Mouse (Mus musculus): ENCODE data around the gene Zan. TPM values are rescaled to one million over a fixed set of nuclear protein-coding genes. Genes with fewer than 3 reads are reported as not detected.

Zan gene
- polyA plus RNA-seq, 2 experiments, result 0.06 to 0.19 TPM

DNA sequence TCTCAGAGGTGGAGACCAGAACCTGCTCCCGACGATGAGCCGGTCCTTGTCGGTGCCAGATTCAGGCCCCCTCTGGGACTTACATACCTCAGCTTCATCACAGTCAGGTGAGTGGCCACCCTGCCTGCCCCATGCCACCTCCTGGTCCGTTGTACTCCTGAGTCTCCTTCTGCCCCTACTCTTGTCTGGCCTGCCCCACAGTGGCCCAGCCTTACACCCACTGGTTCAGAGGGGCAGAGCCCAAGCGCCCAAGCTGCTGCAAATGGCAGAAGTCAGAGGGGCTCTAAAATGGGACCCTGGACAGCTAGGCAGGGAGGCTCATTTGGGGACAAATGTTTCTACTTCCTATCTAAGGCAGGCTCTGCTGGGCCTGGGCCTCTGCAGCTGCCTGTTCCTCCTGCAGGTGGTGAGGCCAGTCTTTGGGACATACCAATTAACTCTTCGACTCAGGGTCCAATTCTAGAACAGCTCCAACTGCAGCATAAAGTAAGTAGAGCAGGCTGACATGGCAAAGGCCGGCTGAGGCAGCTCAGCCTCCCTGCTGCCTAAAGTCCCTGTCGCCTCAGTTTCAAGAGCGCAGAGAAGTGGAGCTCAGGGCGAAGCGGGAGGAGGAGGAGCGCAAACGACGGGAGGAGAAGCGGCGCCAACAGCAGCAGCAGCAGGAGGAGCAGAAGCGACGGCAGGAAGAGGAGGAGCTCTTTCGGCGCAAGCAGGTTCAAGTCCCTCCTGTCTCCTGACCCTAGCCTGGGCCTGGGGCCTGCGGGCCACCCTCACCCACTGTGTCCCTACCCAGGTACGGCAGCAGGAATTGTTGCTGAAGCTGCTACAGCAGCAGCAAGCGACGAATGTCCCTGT, 46.8 kb upstream of the Zan start:
- Histone ChIP-seq H3K9me3 (ENCODE audit: control insufficient read depth, low read length) (no peaks in the 10 kb centered on the region), H3K27me3 (ENCODE audit: control insufficient read depth, insufficient read depth, low read length) (no peaks in the 10 kb centered on the region), H3K9ac (replicated peaks) (no peak overlapping the region), H3K4me2 (ENCODE audit: low read depth) (no peak overlapping the region), H3K4me1 (replicated peaks; ENCODE audit: control insufficient read depth in 2 of 2, insufficient read depth in 2 of 2, low read length in 1 of 2) (peaks cover 0 to 3% of the 10 kb centered on the region in 2 experiments; a peak in 2 of 4 replicates), H3K36me3 (replicated peaks; ENCODE audit: control insufficient read depth, insufficient read depth, low read depth) (peaks cover 45% of the 10 kb centered on the region), H3K27ac (no peak overlapping the region), H3K4me3 (ENCODE audit: insufficient read depth in 1 of 2, low read depth in 2 of 2, low read length in 2 of 2) (no peak overlapping the region)
- ATAC-seq (ENCODE audit: insufficient read depth) (no peak), DNase-seq (ENCODE audit: low read depth in 3 of 3, low spot score in 3 of 3) (no peak)
- WGBS (ENCODE audit: insufficient replicate concordance), result 80% methylated on average over 25 of the region's 25 CpGs
- TF ChIP-seq EP300 (IDR thresholded peaks at IDR 0.05; ENCODE audit: low read depth), result no peak

DNA sequence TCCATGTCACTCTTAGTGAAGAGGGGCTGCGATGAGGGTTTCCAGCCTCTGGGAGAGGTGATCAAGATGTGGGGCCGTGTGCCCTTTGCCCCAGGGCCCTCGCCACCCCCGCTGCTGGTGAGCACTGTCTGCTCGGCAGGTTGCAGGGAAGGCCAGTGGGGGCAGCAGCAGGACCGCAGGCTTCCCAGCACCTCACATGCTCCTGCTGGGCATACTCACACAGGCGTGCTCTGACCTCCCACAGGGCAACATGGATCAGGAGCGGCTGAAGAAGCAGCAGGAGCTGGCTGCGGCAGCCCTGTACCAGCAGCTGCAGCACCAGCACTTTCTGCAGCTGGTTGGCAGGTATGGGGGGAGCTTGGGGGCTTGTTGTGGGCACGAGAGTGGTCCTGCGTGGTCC, 45.8 kb upstream of the Zan start:
- Histone ChIP-seq H3K4me3 (ENCODE audit: insufficient read depth in 1 of 2, low read depth in 2 of 2, low read length in 2 of 2) (no peak overlapping the region), H3K27ac (no peak overlapping the region), H3K27me3 (ENCODE audit: control insufficient read depth, insufficient read depth, low read length) (no peaks in the 10 kb centered on the region), H3K4me1 (replicated peaks; ENCODE audit: control insufficient read depth in 2 of 2, insufficient read depth in 2 of 2, low read length in 1 of 2) (peaks cover 0 to 3% of the 10 kb centered on the region in 2 experiments; a peak in 2 of 4 replicates), H3K9ac (replicated peaks) (no peak overlapping the region), H3K36me3 (replicated peaks; ENCODE audit: control insufficient read depth, insufficient read depth, low read depth) (peaks cover 36% of the 10 kb centered on the region), H3K9me3 (ENCODE audit: control insufficient read depth, low read length) (no peaks in the 10 kb centered on the region), H3K4me2 (ENCODE audit: low read depth) (no peak overlapping the region)
- DNase-seq (ENCODE audit: low read depth in 3 of 3, low spot score in 3 of 3) (no peak), ATAC-seq (ENCODE audit: insufficient read depth) (no peak)
- TF ChIP-seq EP300 (IDR thresholded peaks at IDR 0.05; ENCODE audit: low read depth), result no peak
- peak; percentile 13; the same call in 1 of the 2 replicates for TF ChIP-seq CTCF (IDR thresholded peaks at IDR 0.05; ENCODE audit: low read depth)
- WGBS (ENCODE audit: insufficient replicate concordance), result 83% methylated on average over 11 of the region's 11 CpGs

DNA sequence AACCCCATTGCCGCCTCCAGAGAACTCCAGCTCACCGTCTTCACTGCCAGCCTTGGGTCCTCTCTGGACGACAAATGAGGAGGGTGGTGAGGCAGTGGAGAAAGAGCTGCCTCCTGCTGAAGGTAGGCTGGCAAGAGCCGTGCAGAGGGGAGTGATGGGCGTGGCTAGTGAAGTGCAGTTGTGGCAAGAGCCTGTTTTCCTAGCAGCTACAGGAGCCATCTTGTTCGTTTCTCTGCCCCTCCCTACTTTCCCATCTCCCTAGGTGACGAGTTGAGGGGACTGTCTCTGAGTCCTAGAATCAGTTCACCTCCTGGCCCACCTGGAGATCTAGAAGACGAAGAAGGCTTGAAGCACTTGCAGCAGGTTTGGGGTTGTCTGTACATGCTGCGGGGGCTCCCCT, 45.0 kb upstream of the Zan start:
- ATAC-seq (ENCODE audit: insufficient read depth), result no peak
- no peak for DNase-seq (ENCODE audit: low read depth in 3 of 3, low spot score in 3 of 3)
- Histone ChIP-seq H3K27ac (no peak overlapping the region), H3K36me3 (replicated peaks; ENCODE audit: control insufficient read depth, insufficient read depth, low read depth) (peaks cover 29% of the 10 kb centered on the region), H3K9ac (replicated peaks) (no peak overlapping the region), H3K27me3 (ENCODE audit: control insufficient read depth, insufficient read depth, low read length) (no peaks in the 10 kb centered on the region), H3K9me3 (ENCODE audit: control insufficient read depth, low read length) (no peaks in the 10 kb centered on the region), H3K4me3 (ENCODE audit: insufficient read depth in 1 of 2, low read depth in 2 of 2, low read length in 2 of 2) (no peak overlapping the region), H3K4me1 (replicated peaks; ENCODE audit: control insufficient read depth in 2 of 2, insufficient read depth in 2 of 2, low read length in 1 of 2) (peaks cover 0 to 3% of the 10 kb centered on the region in 2 experiments; a peak in 2 of 4 replicates), H3K4me2 (ENCODE audit: low read depth) (no peak overlapping the region)
- WGBS (ENCODE audit: insufficient replicate concordance), result 64% methylated on average over 9 of the region's 9 CpGs
- TF ChIP-seq EP300 (IDR thresholded peaks at IDR 0.05; ENCODE audit: low read depth), result no peak
- TF ChIP-seq CTCF (IDR thresholded peaks at IDR 0.05; ENCODE audit: low read depth), result no peak

DNA sequence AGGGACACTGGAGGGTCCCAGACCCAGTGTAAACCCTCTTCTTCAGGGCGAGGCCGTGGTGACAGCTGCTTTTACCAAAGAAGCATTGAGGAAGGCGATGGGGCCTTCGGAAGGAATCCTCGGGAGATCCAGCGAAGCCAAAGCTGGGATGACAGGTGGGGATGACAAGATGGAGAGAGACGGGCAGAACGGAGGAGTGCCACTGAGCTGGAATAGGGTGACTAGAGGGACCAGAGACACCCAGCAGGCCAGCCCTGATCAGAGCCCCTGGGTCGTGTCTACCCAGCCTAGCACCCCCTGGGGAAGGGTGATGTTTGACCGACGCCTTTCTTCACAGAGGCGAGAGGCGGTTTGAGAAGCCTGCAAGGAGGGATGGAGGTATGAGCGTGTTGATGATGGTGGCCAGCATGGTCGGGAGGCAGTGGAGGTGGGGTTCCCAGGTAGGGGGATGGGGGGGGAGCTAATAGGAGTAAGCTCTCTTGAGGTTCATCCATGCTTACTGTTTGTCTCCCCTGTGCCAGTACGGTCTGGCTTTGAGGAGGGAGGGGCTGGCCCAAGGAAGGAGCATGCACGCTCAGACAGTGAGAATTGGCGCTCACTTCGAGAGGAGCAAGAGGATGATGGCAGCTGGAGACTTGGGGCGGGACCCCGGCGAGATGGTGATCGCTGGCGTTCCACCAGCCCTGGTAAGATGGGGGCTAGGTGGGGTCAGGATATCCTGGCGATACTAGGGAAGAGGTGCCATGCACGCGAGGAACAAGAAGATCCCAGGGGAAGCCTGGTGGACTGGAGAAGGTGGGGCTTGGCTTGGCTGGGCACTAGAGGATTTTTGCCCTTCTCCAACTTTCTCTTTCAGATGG, 43.1 kb upstream of the Zan start:
- Histone ChIP-seq H3K9ac (replicated peaks) (no peak overlapping the region), H3K27ac (no peak overlapping the region)

DNA sequence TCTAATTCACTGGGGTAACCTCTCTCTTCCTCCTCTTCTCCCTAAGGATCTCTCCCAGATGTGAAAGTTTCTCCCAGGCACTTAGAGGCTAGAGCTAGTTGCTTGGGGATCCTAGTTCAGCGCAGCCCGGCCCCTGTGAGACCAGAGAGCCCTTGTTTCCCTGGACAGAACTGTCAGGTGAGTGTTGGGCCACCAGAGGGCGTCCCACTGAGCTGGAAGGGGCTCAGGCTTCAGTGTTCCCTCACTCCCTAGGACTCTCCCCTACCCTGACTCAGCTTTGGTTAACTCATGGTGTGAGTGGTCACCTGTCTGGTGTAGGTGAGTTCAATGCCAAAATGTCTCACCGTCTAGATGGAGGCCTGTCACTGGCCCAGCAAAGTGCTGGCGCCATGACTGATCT, 41.6 kb upstream of the Zan start, which contains the start of gene Gigyf1:
Gene Gigyf1 (plus strand): TSS at position 113 of the 400 bp plus-strand sequence.
- no peak within 1 kb of the TSS for H3K4me2 ChIP-seq (ENCODE audit: low read depth)
- H3K36me3 ChIP-seq (replicated peaks; ENCODE audit: control insufficient read depth, insufficient read depth, low read depth), result peaks cover 21% of the 10 kb centered on the region
- no peaks in the 10 kb centered on the region for H3K9me3 ChIP-seq (ENCODE audit: control insufficient read depth, low read length)
- TF ChIP-seq EP300 (IDR thresholded peaks at IDR 0.05; ENCODE audit: low read depth) (no peak), CTCF (IDR thresholded peaks at IDR 0.05; ENCODE audit: low read depth) (peak; percentile 83)
- ATAC-seq (ENCODE audit: insufficient read depth), result no peak
- no peaks in the 10 kb centered on the region for H3K4me1 ChIP-seq (replicated peaks; ENCODE audit: control insufficient read depth in 2 of 2, insufficient read depth in 2 of 2, low read length in 1 of 2)
- no peak within 1 kb of the TSS for H3K4me3 ChIP-seq (ENCODE audit: insufficient read depth in 1 of 2, low read depth in 2 of 2, low read length in 2 of 2)
- no peak for DNase-seq (ENCODE audit: low read depth in 3 of 3, low spot score in 3 of 3)
- WGBS (ENCODE audit: insufficient replicate concordance), result 72% methylated on average over 5 of the region's 5 CpGs
- no peak within 1 kb of the TSS for H3K9ac ChIP-seq (replicated peaks)
- H3K27me3 ChIP-seq (ENCODE audit: control insufficient read depth, insufficient read depth, low read length), result no peaks in the 10 kb centered on the region
- H3K27ac ChIP-seq, result no peak within 1 kb of the TSS

More for the DNA sequence above, 43.1 kb upstream of the Zan start:
- Histone ChIP-seq H3K9me3 (ENCODE audit: control insufficient read depth, low read length) (no peaks in the 10 kb centered on the region), H3K4me3 (ENCODE audit: insufficient read depth in 1 of 2, low read depth in 2 of 2, low read length in 2 of 2) (no peak overlapping the region), H3K4me1 (replicated peaks; ENCODE audit: control insufficient read depth in 2 of 2, insufficient read depth in 2 of 2, low read length in 1 of 2) (no peaks in the 10 kb centered on the region), H3K27me3 (ENCODE audit: control insufficient read depth, insufficient read depth, low read length) (no peaks in the 10 kb centered on the region), H3K4me2 (ENCODE audit: low read depth) (no peak overlapping the region), H3K36me3 (replicated peaks; ENCODE audit: control insufficient read depth, insufficient read depth, low read depth) (peaks cover 29% of the 10 kb centered on the region)
- no peak for ATAC-seq (ENCODE audit: insufficient read depth)
- DNase-seq (ENCODE audit: low read depth in 3 of 3, low spot score in 3 of 3), result no peak
- no peak for TF ChIP-seq EP300 (IDR thresholded peaks at IDR 0.05; ENCODE audit: low read depth)
- TF ChIP-seq CTCF (IDR thresholded peaks at IDR 0.05; ENCODE audit: low read depth), result no peak
- WGBS (ENCODE audit: insufficient replicate concordance), result 86% methylated on average over 27 of the region's 27 CpGs

Data from liver, embryonic 14.5 days (tissue).